Mouse (Mus musculus): ENCODE results near the gene Arhgef19. TPM values are rescaled to one million over a fixed set of nuclear protein-coding genes. Genes with fewer than 3 reads are reported as not detected.

Arhgef19 gene
- polyA plus RNA-seq, 1 experiment from 2014 or later: 20.9 TPM

- Histone ChIP-seq H3K4me1 (peaks cover 46% of the 10 kb centered on the region), H3K4me2 (peak overlapping the region; percentile 82), H3K36me3 (no peaks in the 10 kb centered on the region), H3K27me3 (replicated peaks) (peaks cover 3% of the 10 kb centered on the region; the same call in 1 of the 2 replicates), H3K9ac (peak overlapping the region; percentile 13; the same call in 1 of the 2 replicates), H3K9me3 (no peaks in the 10 kb centered on the region), H3K27ac (peak overlapping the region; percentile 86), H3K4me3 (replicated peaks) (peak overlapping the region; percentile 48)
- ATAC-seq (ENCODE audit: insufficient read depth, low FRiP score, low read depth): no peak
- 5% methylated on average over 20 of the region's 20 CpGs for WGBS
Observed at GRCm38 (mm10) chr4:141238492-141239387, 559 bp upstream of the Arhgef19 start.

DNA sequence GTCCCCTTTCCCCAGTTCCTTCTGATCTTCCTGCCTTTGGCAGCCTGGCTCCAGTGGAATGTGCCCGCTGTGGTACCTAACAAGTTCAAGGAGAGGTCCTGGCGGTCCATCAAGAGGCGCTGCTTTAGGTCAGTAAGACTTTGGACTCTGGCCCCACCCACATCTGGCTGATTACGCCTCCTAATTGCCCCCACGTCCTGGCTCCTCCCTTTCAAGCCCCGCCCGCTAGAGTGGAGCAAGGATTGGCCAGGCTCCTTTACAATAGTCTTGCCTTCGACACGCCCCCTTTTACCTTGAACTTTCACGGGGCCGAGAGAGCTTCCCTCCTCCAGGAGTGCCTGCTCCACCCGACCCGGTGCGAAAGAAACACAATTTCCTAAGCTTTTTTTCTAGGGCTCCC, 1.3 kb downstream of the Arhgef19 start:
- Histone ChIP-seq H3K4me1 (peaks cover 61% of the 10 kb centered on the region), H3K9ac (0 out of 2 replicates have a peak overlapping the region, but pooled peaks have one; percentile 4), H3K27ac (peak overlapping the region; percentile 90), H3K36me3 (no peaks in the 10 kb centered on the region), H3K9me3 (no peaks in the 10 kb centered on the region), H3K4me2 (peak overlapping the region; percentile 82), H3K4me3 (replicated peaks) (peak overlapping the region; percentile 48), H3K27me3 (replicated peaks) (peaks cover 3% of the 10 kb centered on the region; the same call in 1 of the 2 replicates)
- 3% methylated on average over 14 of the region's 14 CpGs for WGBS
- peak; percentile 40 for ATAC-seq (ENCODE audit: insufficient read depth, low FRiP score, low read depth)

DNA sequence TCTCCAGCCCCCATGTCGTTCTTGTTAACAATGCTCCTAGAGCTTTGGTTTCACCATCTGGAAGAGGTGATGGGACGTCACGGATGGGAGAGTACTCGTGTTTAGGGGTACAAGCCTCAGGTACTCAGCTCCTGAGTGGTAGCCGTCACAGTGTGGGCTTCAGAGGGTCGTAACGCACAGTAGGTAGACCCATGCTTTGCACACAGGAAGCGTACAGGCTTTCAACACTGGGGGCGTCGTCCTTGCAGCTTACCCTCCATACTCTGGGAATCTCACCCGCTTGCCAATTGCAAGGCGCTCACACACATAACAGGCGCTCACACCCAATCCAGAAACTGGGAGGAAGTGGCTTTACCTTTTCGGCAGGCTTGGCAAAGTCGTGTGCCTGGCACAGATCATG, 2.6 kb downstream of the Arhgef19 start:
- H3K9ac ChIP-seq: no peak overlapping the region
- peaks cover 9% of the 10 kb centered on the region for H3K27me3 ChIP-seq (replicated peaks)
- H3K36me3 ChIP-seq: no peaks in the 10 kb centered on the region
- peak overlapping the region; percentile 44 for H3K4me2 ChIP-seq
- H3K4me1 ChIP-seq: peaks cover 73% of the 10 kb centered on the region
- H3K27ac ChIP-seq: peak overlapping the region; percentile 90
- ATAC-seq (ENCODE audit: insufficient read depth, low FRiP score, low read depth): no peak
- WGBS: 38% methylated on average over 15 of the region's 15 CpGs
- H3K4me3 ChIP-seq (replicated peaks): 0 out of 2 replicates have a peak overlapping the region, but pooled peaks have one; percentile 40
- no peaks in the 10 kb centered on the region for H3K9me3 ChIP-seq

DNA sequence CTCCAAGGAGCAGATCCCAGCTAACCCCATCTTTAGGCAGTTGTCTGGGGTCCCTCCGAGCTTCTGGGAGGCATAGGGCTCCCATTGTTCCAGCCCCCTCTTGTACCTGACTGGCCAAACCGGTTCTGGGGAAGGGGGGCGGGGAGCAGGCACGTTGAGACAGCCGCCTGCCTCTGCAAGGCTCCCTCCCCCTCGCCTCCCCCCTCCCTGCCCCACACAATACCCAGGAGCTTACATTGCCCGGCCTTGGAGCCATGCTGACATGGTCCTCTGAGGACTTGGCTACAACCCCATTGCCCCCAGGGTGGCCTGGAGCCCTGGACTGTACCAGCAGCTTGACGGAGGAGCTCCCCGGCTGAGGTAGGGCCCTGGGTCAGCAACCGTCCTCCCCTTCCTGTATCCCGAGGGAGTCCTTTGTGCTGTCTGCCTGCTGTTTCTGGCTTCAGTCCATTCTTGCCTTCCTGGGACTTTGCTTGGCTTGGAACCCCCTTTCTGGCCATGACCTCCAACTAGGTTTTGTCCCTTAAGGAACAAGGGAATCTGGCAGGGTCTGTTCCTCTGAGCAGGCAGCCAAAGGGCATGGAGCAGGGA, 3.4 kb downstream of the Arhgef19 start:
- peak overlapping the region; percentile 40 for H3K4me3 ChIP-seq (replicated peaks)
- no peak overlapping the region for H3K9ac ChIP-seq
- peaks cover 18% of the 10 kb centered on the region for H3K27me3 ChIP-seq (replicated peaks)

GRCm38 (mm10) chr4:141243636-141244035, 4.3 kb downstream of the Arhgef19 start:
- Histone ChIP-seq H3K36me3 (no peaks in the 10 kb centered on the region), H3K27ac (no peak overlapping the region; the same call in 1 of the 2 replicates), H3K9me3 (no peaks in the 10 kb centered on the region), H3K4me3 (replicated peaks) (peak overlapping the region; percentile 40), H3K27me3 (replicated peaks) (peaks cover 19% of the 10 kb centered on the region), H3K4me2 (peak overlapping the region; percentile 44), H3K9ac (no peak overlapping the region), H3K4me1 (peaks cover 84% of the 10 kb centered on the region)
- WGBS: 38% methylated on average over 5 of the region's 5 CpGs
- ATAC-seq (ENCODE audit: insufficient read depth, low FRiP score, low read depth): no peak

More for the DNA sequence above, 3.4 kb downstream of the Arhgef19 start:
- Histone ChIP-seq H3K9me3 (no peaks in the 10 kb centered on the region), H3K27ac (peak overlapping the region; percentile 90), H3K36me3 (no peaks in the 10 kb centered on the region), H3K4me2 (peak overlapping the region; percentile 44), H3K4me1 (peaks cover 82% of the 10 kb centered on the region)
- peak; percentile 49 for ATAC-seq (ENCODE audit: insufficient read depth, low FRiP score, low read depth)
- WGBS: 15% methylated on average over 10 of the region's 11 CpGs

DNA sequence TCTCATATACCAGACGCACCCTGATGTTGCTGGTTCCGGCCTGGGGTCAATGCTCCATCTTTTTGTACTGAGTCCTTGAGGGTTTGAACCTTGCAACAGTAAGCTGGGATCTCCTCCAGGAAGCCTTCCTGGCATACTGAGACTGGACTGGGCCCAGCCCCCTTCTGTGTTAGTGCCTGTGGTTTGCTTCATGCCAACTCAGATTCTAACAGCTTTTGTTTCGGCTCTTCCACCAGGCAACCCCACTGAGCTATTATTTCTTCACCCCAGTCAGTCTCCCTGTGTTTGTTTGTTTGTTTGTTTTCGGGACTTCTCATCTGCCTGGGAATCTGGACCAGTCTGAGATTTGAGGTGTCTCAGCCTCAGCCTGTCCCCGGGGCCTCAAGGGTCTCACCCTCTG, 5.1 kb downstream of the Arhgef19 start:
- Histone ChIP-seq H3K4me3 (replicated peaks) (peak overlapping the region; percentile 40), H3K27me3 (replicated peaks) (peaks cover 25% of the 10 kb centered on the region), H3K4me1 (peaks cover 81% of the 10 kb centered on the region), H3K9me3 (no peaks in the 10 kb centered on the region), H3K9ac (peak overlapping the region; percentile 16; the same call in 1 of the 2 replicates), H3K36me3 (no peaks in the 10 kb centered on the region), H3K27ac (peak overlapping the region; percentile 76), H3K4me2 (peak overlapping the region; percentile 44)
- WGBS: 53% methylated on average over 5 of the region's 5 CpGs
- ATAC-seq (ENCODE audit: insufficient read depth, low FRiP score, low read depth): no peak

- ATAC-seq (ENCODE audit: insufficient read depth, low FRiP score, low read depth): no peak
- H3K9me3 ChIP-seq: no peaks in the 10 kb centered on the region
- H3K36me3 ChIP-seq: no peaks in the 10 kb centered on the region
- H3K9ac ChIP-seq: no peak overlapping the region
- H3K27me3 ChIP-seq (replicated peaks): peaks cover 25% of the 10 kb centered on the region
- 16% methylated on average over 9 of the region's 9 CpGs for WGBS
- H3K27ac ChIP-seq: peak overlapping the region; percentile 76
- peak overlapping the region; percentile 40 for H3K4me3 ChIP-seq (replicated peaks)
- H3K4me2 ChIP-seq: peak overlapping the region; percentile 44
- peaks cover 76% of the 10 kb centered on the region for H3K4me1 ChIP-seq
Observed at GRCm38 (mm10) chr4:141244931-141245425, 5.7 kb downstream of the Arhgef19 start.

GRCm38 (mm10) chr4:141246089-141246997, 7.0 kb downstream of the Arhgef19 start:
- no peak overlapping the region for H3K27ac ChIP-seq
- peak overlapping the region; percentile 17 for H3K4me3 ChIP-seq (replicated peaks)
- H3K4me1 ChIP-seq: peaks cover 64% of the 10 kb centered on the region
- 32% methylated on average over 24 of the region's 24 CpGs for WGBS
- H3K4me2 ChIP-seq: peak overlapping the region; percentile 80
- no peak for ATAC-seq (ENCODE audit: insufficient read depth, low FRiP score, low read depth)
- no peaks in the 10 kb centered on the region for H3K9me3 ChIP-seq
- peaks cover 22% of the 10 kb centered on the region for H3K27me3 ChIP-seq (replicated peaks)
- H3K36me3 ChIP-seq: 0 out of 2 replicates have a peak, but pooled peaks cover 5% of the 10 kb centered on the region
- H3K9ac ChIP-seq: no peak overlapping the region

DNA sequence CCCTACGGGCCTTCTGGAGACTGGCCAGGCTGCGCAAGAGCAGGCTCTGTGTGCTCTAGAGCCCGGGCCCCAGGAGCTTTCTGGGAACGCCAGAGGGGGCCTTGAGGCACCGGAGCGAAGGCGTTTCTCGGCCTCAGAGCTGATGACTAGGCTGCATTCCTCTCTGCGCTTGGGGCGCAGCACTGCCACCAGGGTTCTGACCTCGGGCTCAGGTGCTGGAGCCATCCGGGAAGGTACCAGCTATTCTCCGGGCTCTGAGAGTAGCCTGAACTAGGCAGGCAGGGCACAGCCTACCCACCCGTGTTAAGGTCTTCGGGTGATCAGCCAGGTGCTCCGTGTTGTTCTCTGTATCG, 7.7 kb downstream of the Arhgef19 start:
- no peak for ATAC-seq (ENCODE audit: insufficient read depth, low FRiP score, low read depth)
- Histone ChIP-seq H3K9me3 (no peaks in the 10 kb centered on the region), H3K27ac (no peak overlapping the region), H3K4me3 (replicated peaks) (peak overlapping the region; percentile 49), H3K4me1 (peaks cover 59% of the 10 kb centered on the region), H3K36me3 (0 out of 2 replicates have a peak, but pooled peaks cover 7% of the 10 kb centered on the region), H3K27me3 (replicated peaks) (peaks cover 22% of the 10 kb centered on the region), H3K9ac (no peak overlapping the region), H3K4me2 (peak overlapping the region; percentile 80)
- 14% methylated on average over 17 of the region's 17 CpGs for WGBS

DNA sequence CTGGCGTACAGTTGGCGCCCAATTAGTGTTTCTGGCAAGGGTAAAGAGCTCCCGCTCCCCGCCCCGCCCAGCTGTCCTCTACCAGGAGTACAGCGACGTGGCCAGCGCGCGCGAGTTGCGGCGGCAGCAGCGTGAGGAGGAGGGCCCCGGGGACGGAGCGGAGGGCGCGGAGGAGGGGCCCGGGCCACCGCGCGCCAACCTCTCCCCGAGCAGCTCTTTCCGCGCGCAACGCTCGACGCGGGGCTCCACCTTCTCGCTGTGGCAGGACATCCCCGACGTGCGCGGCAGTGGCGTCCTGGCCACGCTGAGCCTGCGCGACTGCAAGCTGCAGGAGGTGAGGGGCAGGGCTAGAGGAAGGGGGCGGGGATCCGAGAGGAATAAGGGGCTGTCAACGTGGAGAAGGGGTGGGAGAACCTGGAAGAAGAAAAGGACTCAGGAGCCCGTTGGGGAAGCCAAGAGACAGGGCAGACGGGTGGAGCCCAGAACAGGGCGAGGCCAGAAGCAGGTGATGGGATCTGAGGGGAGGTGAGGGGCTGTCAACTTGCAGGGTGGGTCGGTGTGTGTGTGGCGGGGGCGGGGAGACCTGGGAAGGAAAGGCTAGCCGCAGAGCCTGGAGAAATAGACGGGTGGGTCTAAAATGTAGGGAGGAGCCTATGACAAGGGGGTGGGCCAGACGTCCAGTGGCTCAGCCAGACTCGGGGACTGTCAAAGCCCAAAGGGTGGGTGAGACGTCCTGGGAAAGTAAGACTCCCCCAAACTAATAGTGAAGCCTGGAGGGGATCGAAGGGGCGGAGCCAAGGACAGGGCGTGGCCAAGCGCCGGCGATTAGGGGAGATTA, 8.7 kb downstream of the Arhgef19 start:
- Histone ChIP-seq H3K4me1 (peaks cover 50% of the 10 kb centered on the region), H3K4me2 (peak overlapping the region; percentile 80), H3K9me3 (no peaks in the 10 kb centered on the region), H3K27me3 (replicated peaks) (peaks cover 22% of the 10 kb centered on the region), H3K36me3 (0 out of 2 replicates have a peak, but pooled peaks cover 7% of the 10 kb centered on the region), H3K9ac (peak overlapping the region; percentile 22; the same call in 1 of the 2 replicates), H3K4me3 (replicated peaks) (peak overlapping the region; percentile 49), H3K27ac (peak overlapping the region; percentile 51)
- WGBS: 1% methylated on average over 57 of the region's 60 CpGs
- ATAC-seq (ENCODE audit: insufficient read depth, low FRiP score, low read depth): peak; percentile 54
